Mouse (Mus musculus): ENCODE data around the gene Mgme1. TPM values are rescaled to one million over a fixed set of nuclear protein-coding genes. Genes with fewer than 3 reads are reported as not detected.

The Mgme1 gene
- polyA plus RNA-seq, 3 experiments from 2014 or later, result 8.9 to 13.5 (median 10.4) TPM

- ATAC-seq, result no peak
These were observed 35.3 kb downstream of the Mgme1 start for GRCm38 (mm10) chr2:144305721-144306294.

- ATAC-seq, result no peak
These were observed 38.1 kb downstream of the Mgme1 start for GRCm38 (mm10) chr2:144308561-144308960.

DNA sequence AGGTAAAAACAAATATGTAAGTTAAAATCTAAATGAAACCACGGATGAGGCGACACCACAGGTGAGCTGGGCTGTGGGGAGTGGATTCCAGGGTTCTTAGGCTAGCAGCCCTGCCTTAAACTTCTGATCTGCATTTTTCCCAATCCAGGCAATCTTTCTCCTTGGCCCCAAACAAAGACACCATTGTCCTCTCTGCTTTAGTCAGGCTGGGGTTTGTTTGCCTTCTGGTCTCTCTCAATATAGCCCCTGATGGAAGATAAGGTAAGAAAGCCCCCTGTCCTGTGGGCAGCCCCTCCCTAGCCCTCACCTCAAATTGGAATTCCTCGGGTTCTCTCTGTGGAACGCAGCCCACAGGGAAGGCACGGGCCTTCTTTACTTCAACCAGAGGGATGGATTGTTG, 39.8 kb downstream of the Mgme1 start:
- ATAC-seq, result no peak

DNA sequence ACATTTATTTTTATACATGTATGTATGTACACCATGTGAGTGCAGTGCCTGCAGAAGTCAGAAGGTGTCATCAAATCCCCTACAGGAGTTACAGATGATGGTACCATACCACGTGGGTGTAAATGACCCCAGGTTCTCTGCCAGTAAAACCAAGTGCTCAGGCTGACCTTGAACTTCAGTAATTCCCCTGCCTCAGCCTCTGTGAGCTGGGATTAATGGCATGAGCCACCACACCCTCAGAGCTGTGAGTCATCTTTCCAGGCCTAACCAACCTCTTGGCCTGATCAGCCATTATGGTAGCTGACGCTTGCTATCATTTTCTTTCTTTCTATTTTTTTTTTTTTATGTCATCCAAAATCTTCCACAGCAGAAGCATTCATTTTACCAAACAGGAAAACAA, 40.9 kb downstream of the Mgme1 start:
- ATAC-seq, result no peak

DNA sequence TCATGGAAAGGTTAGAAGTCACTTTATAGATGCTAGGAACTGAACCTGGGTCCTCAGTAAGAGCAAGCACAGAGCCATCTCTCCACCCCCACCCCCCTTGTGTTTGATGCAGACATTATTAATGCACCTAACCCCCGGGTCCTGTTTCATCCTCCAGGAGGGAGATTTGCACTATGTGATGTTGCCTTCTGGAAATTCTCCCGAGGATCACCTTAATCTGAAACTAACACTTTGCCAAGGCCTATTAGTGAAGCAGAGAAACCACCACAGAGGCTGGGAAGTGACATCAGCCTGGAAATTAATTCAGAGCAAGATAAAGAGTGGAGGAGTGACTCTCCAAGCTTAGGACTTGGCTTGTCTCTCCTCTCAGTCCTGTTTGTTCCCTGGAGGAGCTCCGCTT, 53.8 kb downstream of the Mgme1 start:
- no peak for ATAC-seq

GRCm38 (mm10) chr2:144329451-144329850, 59.0 kb downstream of the Mgme1 start:
- no peak for ATAC-seq

GRCm38 (mm10) chr2:144329937-144330336, 59.5 kb downstream of the Mgme1 start:
- no peak for ATAC-seq

DNA sequence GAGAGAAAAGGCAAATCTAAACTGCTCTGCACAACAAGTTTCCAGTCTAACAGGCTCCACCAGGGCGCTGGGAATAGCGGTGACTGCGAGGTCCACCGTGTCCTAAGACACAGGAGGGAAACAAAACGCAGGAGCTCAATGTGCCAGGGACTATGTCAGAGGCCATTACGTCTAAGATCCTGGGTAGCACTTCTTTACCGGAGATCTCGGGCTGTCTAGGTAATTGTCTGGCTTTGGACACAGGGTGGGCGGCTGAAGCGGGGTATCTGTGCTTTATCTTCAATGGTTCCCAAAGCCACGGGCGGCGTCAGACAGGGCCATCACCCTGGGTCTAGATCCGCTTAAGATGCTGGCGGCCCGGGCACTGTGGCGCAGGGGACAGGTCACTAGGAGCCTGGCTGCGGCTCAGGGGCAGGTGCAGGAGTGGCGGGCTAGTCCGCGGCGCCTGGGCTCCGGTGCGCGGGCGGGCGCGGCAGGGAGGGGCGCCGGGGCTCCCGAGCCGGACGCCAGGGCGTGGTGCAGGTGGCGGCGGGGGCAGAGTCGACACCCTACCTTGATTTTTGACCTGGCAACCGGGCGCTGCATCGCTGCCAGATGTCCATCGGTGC, 60.0 kb downstream of the Mgme1 start:
- no peak for ATAC-seq

Other genes starting within 250 kb of the Mgme1 start
- gene Banf2, start 237.6 kb upstream of the Mgme1 start, polyA plus RNA-seq (2017; shearing (Covaris generic)), result not detected
- gene Snx5, start 243 bp downstream of the Mgme1 start, polyA plus RNA-seq (2017; shearing (Covaris generic)), result 100 to 1,000 TPM in 2 of 3 experiments, 10 to 100 TPM in 1; 62.1 to 121 (median 102) TPM
- not detected for gene Ovol2, start 61.5 kb downstream of the Mgme1 start, polyA plus RNA-seq (2017; shearing (Covaris generic))
- 10 to 100 TPM; 10.8 to 20.3 (median 15.7) TPM for gene Kat14, start 98.3 kb downstream of the Mgme1 start, polyA plus RNA-seq (2017; shearing (Covaris generic))
- gene Pet117, start 98.3 kb downstream of the Mgme1 start, polyA plus RNA-seq (2017; shearing (Covaris generic)), result 1 to 10 TPM in 2 of 3 experiments, not detected in 1; 1.4 to 3.2 TPM

Data from inflammation-experienced regulatory T-cells, adult 6 months (primary cell).